Mouse (Mus musculus) right cerebral cortex, postnatal 4 days (tissue): ENCODE measurements at regions not wholly inside any gene's neighbourhood (a gene's known extent, or its start where the extent isn't known, plus 50 kb on each side); places are given as distances from the start of the nearest gene placed in this dataset.

Experiments used
- DNase-seq: peaks from one replicate; pipeline ENCODE4 v3.0.0-alpha.2; 2022

- no peak for DNase-seq
These were observed 155.3 kb downstream of the Fam169b start for GRCm38 (mm10) chr7:68428946-68429345.

DNA sequence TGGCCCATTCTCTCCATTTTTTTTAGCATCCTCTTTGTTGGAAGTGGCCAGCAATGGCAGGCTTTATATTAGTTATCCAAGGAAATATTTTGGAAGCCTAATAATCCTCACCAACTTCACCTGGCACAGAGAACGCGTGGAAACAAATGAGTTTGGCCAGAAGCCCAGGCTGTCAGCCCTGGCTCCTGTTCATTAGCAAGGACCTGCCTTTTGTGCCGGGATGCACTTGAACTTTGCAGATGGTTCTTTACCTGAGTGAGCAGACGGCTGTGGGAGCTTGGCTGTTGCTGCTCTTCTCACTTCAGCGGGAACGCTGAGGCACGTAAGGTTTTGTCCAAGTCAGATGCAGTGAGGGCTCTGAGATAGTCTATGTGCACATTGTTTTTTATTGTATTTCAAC lies 142.3 kb downstream of the Fam169b start:
- DNase-seq = no peak

GRCm38 (mm10) chr7:68412786-68413185 lies 139.1 kb downstream of the Fam169b start:
- no peak for DNase-seq
